Mouse (Mus musculus) cerebellum, adult 9-11 months (tissue): ENCODE measurements around the gene Tspan33.

Experiments
- DNase-seq: peaks from one replicate; pipeline ENCODE4 v3.0.0; 2022

Tspan33 gene

GRCm38 (mm10) chr6:29699085-29699745 is 5.2 kb downstream of the Tspan33 start:
- no peak for DNase-seq

GRCm38 (mm10) chr6:29701051-29701450 is 7.0 kb downstream of the Tspan33 start:
- DNase-seq, result no peak

GRCm38 (mm10) chr6:29702126-29702525 is 8.1 kb downstream of the Tspan33 start:
- DNase-seq, result no peak

GRCm38 (mm10) chr6:29704143-29704542 is 10.1 kb downstream of the Tspan33 start:
- no peak for DNase-seq

- no peak for DNase-seq
Measured at GRCm38 (mm10) chr6:29707902-29708301, 13.9 kb downstream of the Tspan33 start.

GRCm38 (mm10) chr6:29711318-29711717 is 17.3 kb downstream of the Tspan33 start:
- DNase-seq, result no peak

GRCm38 (mm10) chr6:29712011-29712584 is 18.1 kb downstream of the Tspan33 start:
- peak; percentile 37 for DNase-seq

- DNase-seq, result no peak
Measured at GRCm38 (mm10) chr6:29716624-29717365, 22.8 kb downstream of the Tspan33 start.

- no peak for DNase-seq
Measured at GRCm38 (mm10) chr6:29717541-29717940, 23.5 kb downstream of the Tspan33 start.

- peak; percentile 80 for DNase-seq
Measured at GRCm38 (mm10) chr6:29717952-29718521, 24.0 kb downstream of the Tspan33 start.

- peak; percentile 84 for DNase-seq
Measured at GRCm38 (mm10) chr6:29718894-29719329, 24.9 kb downstream of the Tspan33 start.

GRCm38 (mm10) chr6:29721890-29722289 is 27.9 kb downstream of the Tspan33 start:
- no peak for DNase-seq

- no peak for DNase-seq
Measured at GRCm38 (mm10) chr6:29726576-29727200, 32.7 kb downstream of the Tspan33 start.

GRCm38 (mm10) chr6:29728035-29728434 is 34.0 kb downstream of the Tspan33 start:
- DNase-seq, result no peak

- no peak for DNase-seq
Measured at GRCm38 (mm10) chr6:29729491-29729890, 35.5 kb downstream of the Tspan33 start.

GRCm38 (mm10) chr6:29735336-29735688 is 41.3 kb downstream of the Tspan33 start, which contains the start of gene Smo:
Gene Smo (plus strand): TSS chr6:29735503.
- no peak for DNase-seq

GRCm38 (mm10) chr6:29735689-29736451 is 41.8 kb downstream of the Tspan33 start:
- no peak for DNase-seq

GRCm38 (mm10) chr6:29736610-29737458 is 42.8 kb downstream of the Tspan33 start:
- DNase-seq, result no peak

- no peak for DNase-seq
Measured at GRCm38 (mm10) chr6:29751466-29752152, 57.6 kb downstream of the Tspan33 start.

- DNase-seq, result no peak
Measured at GRCm38 (mm10) chr6:29753336-29753735, 59.3 kb downstream of the Tspan33 start.

- no peak for DNase-seq
Measured at GRCm38 (mm10) chr6:29756001-29756400, 62.0 kb downstream of the Tspan33 start.
